Mouse (Mus musculus) kidney, embryonic 14.5 days (tissue): ENCODE measurements around the gene Ptger4. TPM values are rescaled to one million over a fixed set of nuclear protein-coding genes. Genes with fewer than 3 reads are reported as not detected.
A peak's percentile ranks its signal among the peaks of the same experiment; 100 is the strongest.

Experiments
- ATAC-seq: fragments of 200-750 bp; cut with Nextera tagmentation; 2 replicates; pipeline ENCODE4 v1.8.0; 2017; ENCODE audit warnings: moderate number of reproducible peaks, mild to moderate bottlenecking, moderate TSS enrichment, moderate library complexity; ENCODE audit not compliant: low FRiP score, low TSS enrichment
- H3K27ac ChIP-seq: fragments of 300-500 bp; sonication (generic); 2 replicates; pipeline ENCODE4 v1.5.1; 2014; ENCODE audit warnings: low read depth, mild to moderate bottlenecking, low read length, moderate library complexity, mixed read lengths
- H3K27me3 ChIP-seq: fragments of 300-500 bp; sonication (generic); 2 replicates; pipeline ENCODE4 v1.6.1; 2014; ENCODE audit warnings: mild to moderate bottlenecking, low read length; ENCODE audit not compliant: control insufficient read depth, insufficient read depth
- H3K36me3 ChIP-seq: fragments of 300-500 bp; sonication (generic); 2 replicates; pipeline ENCODE4 v1.6.1; 2014; ENCODE audit warnings: low read length, mixed read lengths; ENCODE audit not compliant: control insufficient read depth, insufficient read depth
- H3K4me1 ChIP-seq: fragments of 300-500 bp; sonication (generic); 2 replicates; pipeline ENCODE4 v1.6.1; 2014; ENCODE audit warnings: low read length, mixed read lengths; ENCODE audit not compliant: control insufficient read depth, insufficient read depth
- H3K4me2 ChIP-seq: fragments of 300-500 bp; sonication (generic); replicated peaks from 2 replicates; pipeline ENCODE4 v1.6.1; 2014; ENCODE audit warnings: low read depth, mild to moderate bottlenecking, low read length
- H3K4me3 ChIP-seq: fragments of 300-500 bp; sonication (generic); 2 replicates; pipeline ENCODE4 v1.5.1; 2014; ENCODE audit warnings: mild to moderate bottlenecking, low read length
- H3K9ac ChIP-seq: fragments of 300-500 bp; sonication (generic); 2 replicates; pipeline ENCODE4 v1.6.1; 2014; ENCODE audit warnings: low read depth, mild to moderate bottlenecking, low read length, moderate library complexity
- H3K9me3 ChIP-seq: fragments of 300-500 bp; sonication (generic); 2 replicates; pipeline ENCODE4 v1.6.1; 2016; ENCODE audit warnings: low read length; ENCODE audit not compliant: control insufficient read depth
- WGBS: fragments of 180-500 bp; shearing (Covaris S2); extraction: QIAGEN DNeasy Blood & Tissue Kit; methylation state at CpG from one replicate; pipeline ENCODE4 v1.1.7; 2014; 5-methylcytosine and 5-hydroxymethylcytosine counted together
- polyA plus RNA-seq: library from polyadenylated mRNA; unstranded; fragments of >200 nt; fragmentation: Nextera tagmentation; extraction: Ambion mirVana; gene quantifications from 2 replicates; pipeline ENCODE4 v1.2.1, GENCODE M21; 2014

The Ptger4 gene
- polyA plus RNA-seq, 1 experiment from 2014 or later, result 5.9 TPM

DNA sequence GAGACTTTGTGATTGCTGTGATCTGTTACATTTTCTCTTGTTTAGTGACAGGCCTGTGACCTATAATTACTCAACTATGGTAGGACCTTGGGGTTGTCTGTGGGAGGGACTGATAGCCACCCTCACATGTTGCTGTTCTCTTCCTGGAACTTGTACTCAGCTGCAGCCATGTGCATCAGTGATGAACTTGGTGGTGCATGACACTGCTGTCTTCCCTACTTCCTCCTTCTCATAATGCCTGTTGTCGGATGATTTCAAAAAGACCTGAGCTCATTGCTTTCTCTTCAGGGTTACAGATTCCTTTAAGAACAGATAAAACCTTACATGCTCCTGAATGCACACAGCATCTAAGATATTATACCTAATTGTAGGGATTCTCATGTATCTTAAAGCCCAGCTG, 56.0 kb downstream of the Ptger4 start:
- Histone ChIP-seq H3K4me1 (peaks cover 11% of the 10 kb centered on the region; the same call in 1 of the 2 replicates), H3K27me3 (no peaks in the 10 kb centered on the region), H3K4me2 (no peak overlapping the region), H3K27ac (no peak overlapping the region), H3K9me3 (no peaks in the 10 kb centered on the region), H3K4me3 (no peak overlapping the region; the same call in 1 of the 2 replicates), H3K36me3 (peaks cover 18% of the 10 kb centered on the region; the same call in 1 of the 2 replicates), H3K9ac (no peak overlapping the region)
- ATAC-seq, result no peak
- 75% methylated on average over 1 of the region's 1 CpGs for WGBS

DNA sequence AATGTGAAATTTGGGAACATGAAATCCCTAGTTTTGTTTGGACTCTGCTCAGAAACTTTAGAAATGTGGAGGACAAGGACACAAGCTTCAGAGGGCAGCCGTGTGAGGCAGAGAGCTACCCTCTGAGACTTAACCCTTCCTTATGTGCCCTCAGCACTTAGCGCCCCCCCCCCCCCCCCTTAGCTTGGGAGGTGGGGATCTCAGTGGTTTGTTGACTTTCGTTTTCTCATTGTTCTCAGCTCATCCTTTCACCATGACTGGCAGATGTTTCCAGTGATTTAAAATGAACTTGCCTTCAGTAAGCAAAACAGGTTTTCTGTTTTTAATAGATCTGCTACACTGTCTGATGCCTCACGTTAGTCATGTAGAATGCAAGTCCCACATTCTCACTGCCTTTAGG, 56.9 kb downstream of the Ptger4 start:
- ATAC-seq, result no peak
- H3K4me1 ChIP-seq, result peaks cover 11% of the 10 kb centered on the region; the same call in 1 of the 2 replicates
- H3K4me3 ChIP-seq, result no peak overlapping the region
- no peak overlapping the region for H3K9ac ChIP-seq
- WGBS, result 64% methylated on average over 4 of the region's 4 CpGs
- peaks cover 16% of the 10 kb centered on the region; the same call in 1 of the 2 replicates for H3K36me3 ChIP-seq
- H3K27ac ChIP-seq, result no peak overlapping the region
- H3K9me3 ChIP-seq, result no peaks in the 10 kb centered on the region
- no peaks in the 10 kb centered on the region for H3K27me3 ChIP-seq
- H3K4me2 ChIP-seq, result no peak overlapping the region

- H3K4me2 ChIP-seq, result peak overlapping the region; percentile 84
- peak overlapping the region; percentile 96 for H3K4me3 ChIP-seq
- peak overlapping the region; percentile 81; the same call in 1 of the 2 replicates for H3K9ac ChIP-seq
- no peaks in the 10 kb centered on the region for H3K9me3 ChIP-seq
- no peak overlapping the region; the same call in 1 of the 2 replicates for H3K27ac ChIP-seq
- peaks cover 11% of the 10 kb centered on the region; the same call in 1 of the 2 replicates for H3K4me1 ChIP-seq
- no peak for ATAC-seq
- peaks cover 12% of the 10 kb centered on the region; the same call in 1 of the 2 replicates for H3K36me3 ChIP-seq
- H3K27me3 ChIP-seq, result no peaks in the 10 kb centered on the region
- WGBS, result 38% methylated on average over 10 of the region's 10 CpGs
Observed at GRCm38 (mm10) chr15:5186293-5186675, 57.7 kb downstream of the Ptger4 start.

DNA sequence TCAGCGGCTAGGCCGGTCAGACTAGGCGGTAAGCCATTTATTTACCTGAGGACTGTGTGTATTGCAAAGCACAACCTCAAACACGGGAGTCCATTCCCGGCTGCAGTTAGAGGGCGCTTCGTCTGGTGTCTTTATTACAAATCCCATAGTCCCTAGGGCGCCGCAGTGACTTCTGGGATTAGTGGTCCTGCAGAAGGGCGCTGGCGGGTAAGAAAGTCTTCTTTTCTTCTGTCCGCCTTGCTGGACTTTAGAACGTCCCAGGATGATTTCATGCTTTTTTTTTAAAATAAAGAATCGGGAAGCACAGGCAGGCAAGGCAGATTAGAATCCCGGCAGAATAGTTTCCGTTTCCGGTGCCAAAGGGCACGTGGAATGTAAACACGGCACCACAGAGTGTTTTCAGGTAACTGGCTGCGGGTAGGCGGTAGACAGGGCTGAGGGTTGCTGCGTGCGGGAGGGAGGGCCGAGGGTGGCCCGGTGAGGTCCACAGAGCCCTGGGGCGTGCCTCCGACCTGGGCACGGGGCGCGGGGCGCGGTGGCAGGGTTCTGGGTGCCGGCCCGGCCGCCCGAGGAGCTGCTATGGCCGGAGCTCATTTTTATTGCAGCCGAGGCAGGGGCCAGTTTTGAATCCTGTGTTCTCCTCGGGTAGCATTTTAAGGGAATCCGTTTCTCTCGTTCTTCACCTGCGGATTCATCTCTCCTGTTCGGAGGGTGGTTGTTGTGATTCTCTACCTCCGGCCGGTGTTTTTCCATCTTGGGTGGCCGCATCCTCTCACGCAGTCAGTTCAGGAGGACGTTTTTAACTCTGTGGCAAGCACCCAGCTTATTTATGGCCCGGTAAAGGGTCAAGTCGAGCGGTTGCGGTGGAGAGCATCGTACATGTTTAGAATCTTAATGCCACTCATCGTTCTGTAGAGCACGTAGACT, 58.4 kb downstream of the Ptger4 start, which contains the start of gene Ttc33:
Gene Ttc33, plus strand, starts transcription at position 160 of the 927 bp plus-strand sequence.
- Histone ChIP-seq H3K9me3 (no peaks in the 10 kb centered on the region), H3K27me3 (no peaks in the 10 kb centered on the region), H3K4me1 (peaks cover 11% of the 10 kb centered on the region; the same call in 1 of the 2 replicates), H3K36me3 (peaks cover 6% of the 10 kb centered on the region; the same call in 1 of the 2 replicates), H3K27ac (peak within 1 kb of the TSS; percentile 86), H3K4me3 (peak within 1 kb of the TSS; percentile 96), H3K9ac (peak within 1 kb of the TSS; percentile 81), H3K4me2 (peak within 1 kb of the TSS; percentile 84)
- under 1% methylated on average over 54 of the region's 55 CpGs for WGBS
- ATAC-seq, result peak; percentile 86

GRCm38 (mm10) chr15:5184668-5185330, 59.2 kb downstream of the Ptger4 start:
- Histone ChIP-seq H3K9ac (peak overlapping the region; percentile 81), H3K27me3 (no peaks in the 10 kb centered on the region), H3K27ac (peak overlapping the region; percentile 86), H3K4me3 (peak overlapping the region; percentile 96), H3K4me1 (peaks cover 11% of the 10 kb centered on the region; the same call in 1 of the 2 replicates), H3K4me2 (peak overlapping the region; percentile 84), H3K36me3 (no peaks in the 10 kb centered on the region; the same call in 1 of the 2 replicates), H3K9me3 (no peaks in the 10 kb centered on the region)
- 38% methylated on average over 11 of the region's 11 CpGs for WGBS
- peak; percentile 71 for ATAC-seq

- 91% methylated on average over 12 of the region's 12 CpGs for WGBS
- Histone ChIP-seq H3K27ac (no peak overlapping the region), H3K9me3 (no peaks in the 10 kb centered on the region), H3K27me3 (no peaks in the 10 kb centered on the region), H3K4me2 (no peak overlapping the region), H3K9ac (no peak overlapping the region), H3K4me1 (no peaks in the 10 kb centered on the region), H3K4me3 (no peak overlapping the region), H3K36me3 (peaks cover 63% of the 10 kb centered on the region)
- ATAC-seq, result no peak
Observed at GRCm38 (mm10) chr15:5173217-5173820, 70.7 kb downstream of the Ptger4 start.

DNA sequence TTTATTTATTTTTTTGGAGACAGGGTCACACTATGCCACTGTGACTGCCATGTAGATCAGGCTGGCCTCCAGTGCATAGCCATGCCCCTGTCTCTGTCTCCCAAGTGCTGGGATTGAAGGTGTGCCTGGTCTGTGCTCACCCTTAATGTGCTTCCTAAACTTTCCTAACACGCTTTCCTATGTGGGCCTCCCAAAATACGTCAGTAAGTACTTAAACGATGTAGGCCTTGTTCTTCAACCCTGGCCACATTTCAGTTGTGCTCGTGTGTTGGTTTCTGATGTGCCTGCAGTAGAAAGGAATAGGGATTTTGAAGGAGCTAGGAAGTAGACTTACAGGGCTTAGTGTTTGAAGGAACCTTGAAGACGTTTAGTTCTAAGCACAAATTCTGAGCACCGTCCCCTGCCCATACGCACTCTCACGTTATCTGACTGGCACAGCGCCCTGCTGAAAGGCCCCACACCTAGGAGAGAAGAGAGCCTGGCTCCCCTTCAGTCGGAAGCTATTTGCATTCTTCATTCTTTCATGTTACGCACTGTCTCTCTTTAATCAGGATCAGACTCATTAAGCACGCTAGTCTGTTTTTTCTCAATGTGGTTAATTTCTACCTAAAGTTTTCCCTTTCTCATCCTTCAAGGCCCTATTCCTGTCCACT, 78.7 kb downstream of the Ptger4 start:
- 82% methylated on average over 12 of the region's 12 CpGs for WGBS

DNA sequence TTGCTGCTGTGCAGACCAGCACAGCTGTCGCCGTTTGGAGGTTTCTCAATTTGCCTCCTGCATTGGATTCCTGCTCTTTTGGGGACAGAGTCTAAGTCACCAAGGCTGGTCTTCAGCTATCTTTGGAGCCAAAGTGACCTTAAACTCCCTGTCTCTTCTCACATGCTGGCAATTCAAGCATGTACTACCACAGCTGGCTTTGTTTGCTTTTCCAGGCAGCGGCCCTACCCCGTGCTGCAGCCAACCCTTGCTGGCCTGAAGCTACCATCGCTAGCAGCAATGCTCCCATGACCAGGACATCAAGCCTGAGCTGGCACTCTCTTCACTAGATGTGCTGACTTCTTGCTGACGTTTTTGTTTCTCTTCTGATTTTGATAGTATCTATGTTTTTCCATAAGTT, 85.2 kb downstream of the Ptger4 start:
- H3K27ac ChIP-seq, result no peak overlapping the region
- ATAC-seq, result peak; percentile 75; the same call in 1 of the 2 replicates
- 61% methylated on average over 6 of the region's 6 CpGs for WGBS

More for the DNA sequence above, 78.7 kb downstream of the Ptger4 start:
- no peaks in the 10 kb centered on the region for H3K4me1 ChIP-seq
- no peak overlapping the region for H3K27ac ChIP-seq
- ATAC-seq, result no peak
- no peak overlapping the region for H3K4me2 ChIP-seq
- H3K9me3 ChIP-seq, result no peaks in the 10 kb centered on the region
- no peak overlapping the region for H3K4me3 ChIP-seq
- peaks cover 57% of the 10 kb centered on the region for H3K36me3 ChIP-seq
- H3K9ac ChIP-seq, result no peak overlapping the region
- H3K27me3 ChIP-seq, result no peaks in the 10 kb centered on the region

More for the DNA sequence above, 85.2 kb downstream of the Ptger4 start:
- Histone ChIP-seq H3K4me2 (no peak overlapping the region), H3K9me3 (no peaks in the 10 kb centered on the region), H3K36me3 (peaks cover 14% of the 10 kb centered on the region; the same call in 1 of the 2 replicates), H3K4me3 (no peak overlapping the region), H3K27me3 (no peaks in the 10 kb centered on the region), H3K4me1 (peaks cover 15% of the 10 kb centered on the region; the same call in 1 of the 2 replicates), H3K9ac (no peak overlapping the region)
